Mouse (Mus musculus): ENCODE data around the gene Narfl.
"Not testable (repeated sequence)": the region's sequence is repeated elsewhere in the genome, so short reads cannot be mapped to it uniquely, and the experiment has no call there.

The Narfl gene

DNA sequence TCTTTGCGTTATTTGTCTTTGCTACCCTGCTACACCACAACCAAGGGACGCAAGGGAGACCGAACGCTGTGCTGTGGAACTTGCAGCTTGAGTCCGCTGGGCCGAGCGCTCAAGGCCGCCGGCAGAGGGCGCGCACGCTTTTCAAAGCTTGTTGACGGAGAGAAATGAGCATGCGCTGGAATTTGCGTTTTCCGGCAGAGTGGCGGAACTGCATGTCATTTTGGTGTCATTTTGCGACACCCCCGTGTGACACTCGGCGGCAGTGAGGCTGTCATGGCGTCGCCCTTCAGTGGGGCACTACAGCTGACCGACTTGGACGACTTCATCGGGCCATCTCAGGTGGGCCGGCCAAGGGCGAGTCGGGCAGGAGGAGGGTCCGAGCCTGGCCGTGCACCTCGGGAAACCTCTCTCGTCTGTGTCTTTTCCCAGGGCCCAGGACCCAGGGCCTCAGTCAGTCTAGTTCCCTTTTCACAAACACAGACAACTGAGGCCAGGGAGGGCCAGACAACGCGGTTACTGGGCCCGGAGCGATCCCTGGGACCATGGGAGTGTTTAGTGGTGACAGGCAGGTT is at the start of gene Narfl:
TSS of gene Narfl (plus strand) at position 228 of the 572 bp plus-strand sequence.
- DNase-seq (ENCODE audit: low read depth, low spot score), result peak; percentile 97

DNA sequence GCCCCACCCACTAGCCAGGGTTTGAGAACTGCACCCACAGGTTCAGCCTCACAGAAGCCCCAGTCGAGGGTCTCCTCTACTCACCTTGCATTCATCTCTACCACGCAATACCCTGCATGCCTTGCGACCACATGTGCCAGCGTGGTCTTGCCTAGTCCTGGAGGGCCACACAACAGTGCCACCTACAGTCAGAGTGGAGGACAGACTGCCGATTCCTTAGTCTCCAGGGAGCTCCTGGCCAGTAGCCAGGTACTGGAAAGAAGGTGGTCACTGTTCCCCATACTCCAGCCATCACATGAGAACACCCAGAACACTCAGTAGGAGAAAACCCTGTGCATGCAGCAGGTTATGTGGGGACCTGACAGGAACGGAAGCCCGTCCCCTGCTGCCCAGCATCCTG is 49.7 kb upstream of the Narfl start:
- peak; percentile 25 for DNase-seq (ENCODE audit: low read depth, low spot score)

DNA sequence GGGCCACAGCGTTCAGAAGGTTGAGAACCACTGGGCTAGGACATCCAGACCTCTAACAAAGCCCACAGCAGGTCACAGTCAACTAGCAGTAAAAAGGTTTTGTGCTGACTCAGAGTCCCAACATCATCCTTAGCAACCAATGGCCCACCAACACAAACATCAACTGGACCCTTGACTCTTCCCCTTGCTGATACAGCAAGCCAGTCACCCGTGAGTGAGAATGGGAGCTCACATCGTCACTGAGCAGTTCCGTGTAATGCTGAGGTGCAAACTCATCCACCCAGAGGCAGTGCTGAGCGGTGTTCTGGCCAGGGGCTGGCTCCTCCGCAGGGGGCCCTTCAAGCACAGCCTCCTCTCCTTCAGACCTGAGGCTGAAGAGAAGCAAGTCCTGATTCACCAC is 48.3 kb upstream of the Narfl start:
- no peak for DNase-seq (ENCODE audit: low read depth, low spot score)

DNA sequence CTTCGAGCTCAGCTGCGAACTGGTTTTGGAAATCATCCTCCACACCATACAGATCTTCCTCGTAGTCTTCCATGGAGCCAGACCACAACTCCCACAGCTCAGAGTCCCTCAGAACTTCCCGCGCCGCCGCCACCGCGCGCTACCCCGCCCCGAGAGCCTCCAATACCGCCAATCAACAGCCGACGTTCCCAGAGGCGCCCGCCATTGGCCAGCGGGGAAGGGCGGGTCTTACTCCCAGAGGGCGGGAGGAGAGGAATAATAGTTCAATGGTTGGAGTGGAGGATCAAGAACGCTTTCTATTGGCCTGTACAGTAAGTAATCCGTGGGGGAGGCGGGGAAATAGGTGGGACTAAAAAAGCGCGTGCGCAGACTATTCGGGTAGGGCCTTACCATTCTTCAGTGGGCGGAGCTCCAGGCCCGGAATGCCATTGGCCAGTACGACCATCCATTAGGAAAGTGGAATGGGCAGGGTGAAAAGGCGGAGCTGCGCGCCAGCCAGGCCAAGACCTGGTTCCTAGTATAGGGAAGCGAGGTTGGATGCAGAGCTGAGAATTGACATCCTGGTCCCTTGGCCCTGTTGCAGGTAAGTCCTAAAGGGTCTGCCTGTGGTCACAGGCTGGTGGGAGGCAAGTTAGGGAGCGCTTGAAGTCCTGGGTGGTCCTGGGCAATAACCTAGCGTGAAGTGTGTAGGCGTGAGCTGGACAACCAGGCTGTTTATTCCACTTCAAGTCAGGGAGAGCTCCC is 46.1 kb upstream of the Narfl start, which contains the start of the genes Chtf18 and Rpusd1:
TSS of gene Chtf18 (minus strand) at position 155 of the 744 bp plus-strand sequence.
TSS of gene Rpusd1 (plus strand) at position 406 of the 744 bp plus-strand sequence.
- peak; percentile 100 for DNase-seq (ENCODE audit: low read depth, low spot score)

DNA sequence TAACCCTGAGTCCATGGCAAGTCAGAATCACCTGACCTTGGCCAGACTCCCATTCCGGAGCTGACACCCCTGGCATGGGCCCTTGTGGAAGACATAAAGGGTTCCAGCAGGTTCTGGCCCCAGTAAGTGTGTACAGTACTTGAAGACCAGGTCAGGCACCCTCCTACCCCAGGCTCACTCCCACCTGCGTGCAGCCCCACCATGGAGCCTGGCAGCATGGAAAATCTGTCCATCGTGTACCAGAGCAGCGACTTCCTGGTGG is 45.6 kb upstream of the Narfl start:
- DNase-seq (ENCODE audit: low read depth, low spot score), result no peak

DNA sequence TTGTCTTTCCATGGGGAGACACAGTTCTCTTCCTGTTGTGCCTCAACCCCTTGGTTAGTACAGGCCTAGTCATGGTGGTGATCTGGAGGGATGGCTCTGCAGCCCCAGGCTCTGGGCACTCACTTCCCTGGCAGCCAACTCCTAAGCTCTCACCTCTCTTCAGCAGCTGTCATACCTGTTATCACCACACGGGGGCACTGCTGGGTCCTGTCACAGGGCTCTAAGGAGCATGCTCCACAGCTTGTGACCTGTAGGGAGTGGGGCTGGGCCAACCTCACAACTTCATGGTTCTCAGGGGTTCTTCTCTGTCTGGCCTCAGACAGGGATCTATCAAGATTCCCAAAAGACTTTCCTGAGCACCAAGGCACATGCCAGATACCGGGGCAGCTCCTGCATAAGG is 41.5 kb upstream of the Narfl start:
- peak; percentile 61 for DNase-seq (ENCODE audit: low read depth, low spot score)

DNA sequence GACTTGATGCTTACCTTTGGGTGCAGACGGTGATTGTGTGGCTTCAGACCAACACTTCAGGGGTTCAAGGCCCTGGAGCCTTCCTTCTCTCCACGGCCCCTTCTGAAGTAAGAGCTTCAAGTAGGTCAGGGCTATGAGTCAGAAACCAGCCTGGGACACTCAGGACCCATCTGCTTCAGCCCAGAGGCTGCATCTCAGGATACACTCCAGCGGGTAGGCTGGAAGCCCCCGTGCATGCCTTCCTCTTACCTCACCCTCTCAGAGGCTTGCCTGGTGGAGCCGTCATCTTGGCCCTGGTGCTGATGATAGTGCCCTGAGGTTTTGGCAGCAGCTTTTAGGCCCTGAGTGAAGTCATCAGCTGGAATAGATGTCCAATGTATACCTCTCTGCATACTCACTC is 38.3 kb upstream of the Narfl start:
- DNase-seq (ENCODE audit: low read depth, low spot score), result no peak

DNA sequence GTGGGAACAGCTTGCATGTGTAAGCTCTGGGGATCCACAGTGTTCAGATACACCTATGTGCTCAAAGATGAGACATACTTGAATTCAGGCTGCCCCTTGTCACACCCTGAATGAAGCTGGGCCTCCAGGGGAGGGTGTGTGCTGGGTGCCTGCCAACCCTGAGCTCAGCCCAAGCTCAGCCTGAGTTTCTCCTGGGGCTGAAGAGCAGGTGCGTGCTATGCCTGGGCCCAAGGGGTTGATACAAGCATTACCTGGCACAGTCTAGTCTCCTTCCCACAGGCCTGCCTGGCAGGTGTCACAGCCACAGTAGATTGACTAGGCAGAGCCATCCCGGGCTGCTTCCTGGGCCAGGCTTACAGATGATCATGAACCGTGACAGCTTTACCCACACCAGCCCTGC is 37.8 kb upstream of the Narfl start, which contains the start of gene Mslnl:
TSS of gene Mslnl (plus strand) at position 298 of the 400 bp plus-strand sequence.
- DNase-seq (ENCODE audit: low read depth, low spot score), result no peak

DNA sequence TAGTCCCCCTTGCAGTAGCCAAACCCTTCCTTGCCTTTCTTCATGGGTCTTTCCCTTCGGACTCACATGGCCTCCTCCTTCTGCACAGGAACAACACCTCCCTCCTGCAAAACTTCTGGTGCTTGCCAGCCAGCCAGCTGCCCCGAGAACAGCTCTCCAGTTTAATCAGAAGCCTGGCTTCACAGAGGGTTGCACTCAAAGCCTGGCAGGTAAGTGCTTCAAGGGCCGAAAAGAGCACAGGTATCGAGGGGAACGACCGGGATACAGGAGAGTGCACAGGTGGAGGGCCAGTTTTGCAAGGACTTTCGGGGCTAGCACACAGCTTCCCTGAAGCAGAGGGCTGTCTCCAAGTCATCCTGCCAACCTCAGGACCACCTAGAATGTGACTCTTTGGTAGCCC is 34.7 kb upstream of the Narfl start:
- no peak for DNase-seq (ENCODE audit: low read depth, low spot score)

DNA sequence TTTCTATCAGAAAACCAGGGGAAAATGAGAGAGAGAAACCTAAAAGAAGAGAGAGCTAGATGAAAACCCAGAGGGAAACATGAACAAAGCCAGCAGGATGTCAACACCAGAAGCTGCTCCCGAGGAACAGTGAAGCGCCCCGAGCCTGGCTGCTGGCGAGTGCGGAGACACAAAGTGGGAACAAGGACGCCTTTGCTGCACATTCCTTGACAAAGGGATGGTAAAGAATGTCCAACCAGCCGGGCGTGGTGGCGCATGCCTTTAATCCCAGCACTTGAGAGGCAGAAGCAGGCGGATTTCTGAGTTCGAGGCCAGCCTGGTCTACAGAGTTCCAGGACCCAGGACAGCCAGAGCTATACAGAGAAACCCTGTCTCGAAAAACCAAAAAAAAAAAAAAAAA is 32.1 kb upstream of the Narfl start:
- DNase-seq (ENCODE audit: low read depth, low spot score), result not testable (repeated sequence)

DNA sequence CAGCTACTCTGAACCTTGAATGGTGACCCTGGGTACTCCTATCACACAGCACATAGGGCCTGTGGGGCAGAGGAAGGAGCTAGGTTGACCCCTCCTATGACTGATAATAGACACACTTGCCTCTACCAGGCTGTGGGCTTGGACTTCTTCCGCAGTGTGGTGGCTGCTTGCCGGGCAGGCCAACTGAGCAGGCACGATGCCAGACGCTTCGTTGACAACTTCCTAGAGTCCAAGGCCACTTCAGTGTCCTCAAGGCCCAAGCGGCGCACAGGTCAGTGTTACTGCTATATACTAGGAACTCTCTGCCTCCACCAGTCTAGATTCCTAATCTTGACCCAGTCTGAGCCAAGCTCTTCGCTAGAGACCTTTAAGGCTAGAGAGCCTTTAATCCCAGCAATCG is 29.7 kb upstream of the Narfl start:
- DNase-seq (ENCODE audit: low read depth, low spot score), result no peak

DNA sequence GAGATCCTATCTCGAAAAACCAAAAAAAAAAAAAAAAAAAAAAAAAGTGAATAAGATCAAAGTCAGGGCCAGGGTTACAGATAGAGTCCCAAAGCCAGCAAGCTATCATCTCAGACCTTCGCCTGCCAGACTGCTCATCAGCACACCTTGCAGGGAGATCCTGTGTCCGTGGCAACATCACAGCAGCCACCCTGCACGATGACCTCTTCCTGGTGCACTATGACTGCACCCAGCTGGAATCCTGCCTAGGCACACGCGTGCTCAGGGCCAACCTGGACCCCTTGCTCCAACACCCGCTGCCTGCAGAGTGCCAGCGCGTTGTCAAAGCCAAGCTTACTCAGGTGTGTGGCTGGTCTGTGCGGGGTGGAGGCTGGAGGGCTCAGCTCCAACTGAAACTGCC is 29.3 kb upstream of the Narfl start:
- no peak for DNase-seq (ENCODE audit: low read depth, low spot score)

DNA sequence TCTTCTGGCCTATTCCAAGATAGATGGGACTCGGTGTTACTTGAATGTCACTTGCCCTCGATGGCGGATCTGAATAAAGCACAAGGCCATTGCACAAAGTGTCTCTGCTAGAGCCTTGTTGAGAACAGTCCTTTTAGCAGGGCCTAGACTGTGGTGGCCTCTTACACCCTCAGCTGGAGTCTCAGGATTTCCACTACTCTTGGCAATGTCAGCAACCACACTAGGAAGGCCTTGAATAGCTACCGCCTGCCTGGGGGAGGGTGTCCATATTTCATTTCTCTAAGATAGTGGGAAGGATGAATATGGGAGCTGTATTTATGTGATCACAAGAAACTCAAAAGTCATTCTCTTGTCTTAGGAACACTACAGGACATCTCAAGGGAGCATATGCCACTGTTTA is 25.3 kb upstream of the Narfl start:
- DNase-seq (ENCODE audit: low read depth, low spot score), result no peak

DNA sequence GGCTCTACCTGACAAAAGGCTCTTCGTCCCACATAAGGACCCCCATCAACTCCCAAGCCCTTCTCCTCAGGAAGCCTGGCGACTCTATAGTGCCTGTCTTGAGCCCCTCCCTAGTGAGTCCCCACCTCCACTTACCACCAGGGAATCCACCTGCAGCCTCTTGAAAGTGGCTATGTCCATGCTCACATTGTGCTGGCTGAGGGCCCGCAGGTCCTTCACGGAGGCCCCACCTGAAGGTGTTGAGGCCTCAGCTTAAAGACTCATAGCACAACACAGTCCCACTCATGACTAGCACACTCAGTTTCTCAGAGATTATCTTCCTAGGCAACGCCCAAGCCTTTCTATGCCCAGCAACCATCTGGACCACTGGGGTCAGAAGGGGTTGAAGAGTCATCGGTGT is 24.3 kb upstream of the Narfl start:
- no peak for DNase-seq (ENCODE audit: low read depth, low spot score)

DNA sequence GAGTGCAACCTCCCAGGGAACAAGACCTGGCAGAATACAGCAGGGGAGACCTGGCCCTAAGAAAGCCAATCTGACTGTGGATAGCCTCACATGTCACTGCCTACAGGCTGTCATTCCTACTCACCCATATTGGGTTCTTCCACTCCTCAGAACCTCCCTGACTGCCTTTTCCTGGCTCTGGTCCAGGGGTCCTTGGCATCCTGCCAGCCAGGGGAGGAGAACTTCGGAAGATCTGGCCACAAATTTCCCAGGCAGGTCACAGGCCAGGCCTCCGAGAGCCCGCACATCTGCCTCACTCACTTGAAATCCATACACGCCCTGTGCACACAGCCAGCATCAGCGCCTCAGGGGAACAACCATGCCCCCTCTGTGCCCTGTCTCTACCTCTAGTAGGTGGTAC is 22.1 kb upstream of the Narfl start:
- DNase-seq (ENCODE audit: low read depth, low spot score), result no peak

DNA sequence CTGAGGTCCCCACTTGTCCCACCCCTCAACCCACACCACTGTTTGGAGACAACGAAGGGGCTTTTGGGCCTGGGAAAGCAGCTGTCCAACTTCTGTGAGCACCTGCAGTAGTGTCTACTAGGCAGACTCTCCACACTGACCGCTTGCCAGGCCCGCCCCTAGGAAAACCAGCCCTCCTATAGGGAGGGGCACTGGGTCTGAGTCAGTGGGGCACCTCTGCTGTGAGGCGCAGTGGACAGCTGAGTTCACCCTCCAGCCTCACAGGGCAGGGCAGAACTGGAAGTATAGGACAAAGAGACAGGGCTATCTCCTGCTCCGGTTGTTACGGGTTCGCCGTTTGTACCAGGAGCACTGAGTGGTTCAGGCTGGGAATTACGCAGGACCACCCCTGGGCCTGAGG is 19.3 kb upstream of the Narfl start, which contains the start of gene Msln:
TSS of gene Msln (minus strand) at position 138 of the 400 bp plus-strand sequence.
- no peak for DNase-seq (ENCODE audit: low read depth, low spot score)

DNA sequence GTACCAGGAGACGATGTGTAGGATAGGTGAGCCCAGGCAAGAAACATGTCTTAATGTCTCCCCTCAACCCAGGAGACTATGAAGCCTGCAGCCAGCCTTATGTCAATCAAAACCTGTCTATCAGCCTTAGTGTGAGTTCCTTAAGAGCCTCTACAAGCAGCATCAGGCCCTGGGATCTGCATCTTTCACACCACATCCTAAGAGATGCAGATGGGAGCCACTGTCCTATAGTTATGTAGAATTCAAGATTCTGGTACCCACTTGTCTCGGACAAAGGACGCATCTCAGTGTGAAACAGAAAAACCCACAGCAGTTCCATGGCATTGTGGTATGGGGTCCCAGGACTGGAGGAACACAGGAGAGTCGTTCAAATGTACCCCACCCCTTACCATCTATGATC is 18.5 kb upstream of the Narfl start:
- DNase-seq (ENCODE audit: low read depth, low spot score), result no peak

DNA sequence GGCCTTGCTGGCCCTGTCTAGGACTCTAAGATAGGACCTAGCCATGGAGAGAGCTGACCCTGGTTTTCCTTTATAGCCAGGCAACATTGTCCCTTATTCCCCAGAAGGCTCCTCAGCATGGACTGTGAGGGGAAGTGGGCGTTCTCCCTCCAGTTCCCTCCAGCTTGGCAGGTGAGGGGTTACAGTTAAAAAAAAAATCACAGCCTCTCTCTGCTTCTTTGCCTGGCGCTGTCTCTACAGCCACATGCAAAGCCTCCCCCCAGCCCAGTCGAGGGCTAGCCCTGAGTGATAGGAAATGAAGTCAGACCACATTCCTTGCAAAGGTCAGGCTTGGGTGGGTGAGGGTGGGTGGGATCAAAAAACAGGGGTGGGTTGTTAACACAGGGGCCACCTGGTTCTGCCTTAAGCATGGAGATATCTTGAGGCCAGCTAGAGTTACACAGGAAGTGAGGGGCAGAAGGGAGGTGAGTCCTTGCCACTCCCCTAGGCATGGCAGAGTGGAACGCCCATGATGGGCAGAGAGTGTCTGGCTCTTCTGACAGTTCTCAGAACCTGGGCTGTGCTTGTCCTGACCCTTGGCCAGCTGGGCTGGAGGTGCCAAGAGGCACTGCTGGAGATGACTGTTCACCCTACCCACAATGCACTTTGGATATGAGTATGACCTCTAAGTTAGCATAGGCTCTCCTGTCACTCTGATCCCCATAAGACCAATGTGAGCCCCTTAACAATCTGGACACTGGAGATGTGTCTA is 17.8 kb upstream of the Narfl start:
- no peak for DNase-seq (ENCODE audit: low read depth, low spot score)

DNA sequence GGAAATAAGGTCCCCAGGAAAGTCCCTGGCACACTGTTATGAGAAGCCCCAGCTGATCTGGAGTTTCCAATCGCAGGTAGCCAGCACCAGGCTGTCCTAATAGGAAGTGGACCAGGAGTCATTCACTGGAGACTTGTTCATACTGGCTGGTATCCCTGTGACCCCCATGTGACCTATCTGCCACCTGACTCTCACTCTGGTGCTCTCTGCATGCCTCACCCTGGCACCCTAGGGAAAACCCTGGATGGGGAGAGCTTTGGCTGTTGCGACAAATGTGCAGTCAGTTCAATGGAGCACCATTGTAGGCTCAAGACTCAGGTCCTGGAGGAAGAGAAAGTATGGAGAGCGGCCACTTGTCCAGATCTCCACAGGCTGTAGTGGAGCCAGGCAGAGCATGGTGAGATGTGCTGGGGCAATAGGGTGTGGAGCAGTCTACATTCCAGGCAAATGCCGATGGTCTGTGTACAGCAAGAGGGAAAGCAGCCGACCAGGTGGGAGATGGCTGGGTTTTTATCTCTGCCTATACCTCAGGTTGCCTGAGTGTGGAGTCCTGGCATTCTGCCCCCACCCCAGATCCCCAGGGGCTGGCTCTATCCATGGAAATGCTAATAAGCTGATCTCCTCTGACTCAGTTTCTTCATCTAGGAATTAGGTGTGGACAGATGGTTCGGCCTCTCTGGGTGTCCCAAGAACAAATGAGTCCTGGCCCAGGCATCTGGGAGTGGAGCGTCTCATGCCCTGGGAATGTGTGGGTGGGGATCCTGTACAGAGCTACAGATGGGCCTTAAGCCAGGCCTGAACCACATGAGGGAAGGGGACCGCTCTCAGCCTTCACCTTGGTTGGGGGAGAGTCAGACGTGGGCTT is 17.0 kb upstream of the Narfl start:
- DNase-seq (ENCODE audit: low read depth, low spot score), result no peak

DNA sequence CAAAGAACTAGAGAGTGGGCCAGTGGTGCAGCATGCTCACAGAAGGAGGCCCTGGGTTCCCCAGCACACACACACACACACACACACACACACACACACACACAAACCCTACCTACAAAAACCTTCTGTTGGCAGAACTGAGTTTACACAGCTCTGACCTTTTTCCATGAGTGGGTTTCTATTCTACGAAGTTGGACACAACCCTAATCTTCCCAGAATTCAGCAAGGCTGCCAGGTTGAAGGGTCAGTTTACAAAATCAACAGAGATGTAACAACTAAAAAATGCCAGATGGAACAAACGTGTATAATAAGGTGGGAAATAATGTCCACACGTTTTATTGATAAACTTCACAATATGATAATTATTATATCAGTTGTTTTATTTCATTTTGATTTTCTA is 15.9 kb upstream of the Narfl start:
- DNase-seq (ENCODE audit: low read depth, low spot score), result no peak

DNA sequence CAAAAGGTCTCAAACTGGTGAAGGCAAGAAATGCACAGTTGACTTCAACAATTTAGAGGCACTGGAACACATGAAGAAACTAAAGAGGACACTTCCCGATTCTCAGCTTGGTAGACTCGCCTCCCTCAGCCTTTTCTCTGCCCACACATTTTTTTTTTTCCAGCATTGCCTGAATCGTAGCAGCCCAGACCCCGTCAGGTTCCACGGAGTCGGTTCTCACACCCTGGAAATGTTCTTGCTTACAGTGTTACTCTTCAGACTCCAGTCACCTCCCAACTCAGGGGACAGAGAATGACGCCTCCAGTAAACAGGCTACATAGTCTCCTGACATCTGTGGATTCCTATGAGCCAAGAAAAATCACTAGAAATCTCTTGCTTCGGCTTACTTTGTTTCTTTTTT is 13.4 kb upstream of the Narfl start:
- no peak for DNase-seq (ENCODE audit: low read depth, low spot score)

DNA sequence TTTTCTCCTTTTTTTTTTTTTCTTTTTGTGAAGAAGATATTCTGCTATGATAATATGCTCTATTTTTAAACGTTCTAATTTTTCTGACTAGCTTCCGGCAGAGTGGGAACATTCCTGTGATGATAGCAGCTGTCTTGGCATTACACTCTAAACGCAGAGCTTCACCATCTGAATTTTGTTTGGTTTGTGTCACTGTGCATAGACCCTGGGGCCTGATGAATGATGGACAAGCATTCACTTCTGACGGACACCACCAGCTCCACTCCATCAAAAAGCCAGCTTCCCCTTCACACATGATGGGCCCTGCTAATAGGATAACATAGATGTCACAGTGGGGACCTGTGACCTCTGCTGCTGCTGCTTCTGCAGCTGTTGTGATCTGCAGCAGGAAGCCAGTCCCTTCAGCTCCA is 12.0 kb upstream of the Narfl start:
- no peak for DNase-seq (ENCODE audit: low read depth, low spot score)

Data from A20 (cell line).